Mouse (Mus musculus) C2C12 (cell line): Measurements from ENCODE around the gene Tlr2. TPM values are rescaled to one million over a fixed set of nuclear protein-coding genes. Genes with fewer than 3 reads are reported as not detected.

Experiments
- H3K27me3 ChIP-seq: one replicate; pipeline ENCODE4 v1.6.1; 2011; ENCODE audit not compliant: control insufficient read depth, insufficient read depth, insufficient read length
- H3K36me3 ChIP-seq: one replicate; pipeline ENCODE4 v1.6.1; 2011; ENCODE audit not compliant: control insufficient read depth, insufficient read depth
- H3K4me3 ChIP-seq: one replicate; pipeline ENCODE4 v1.5.1; 2011; ENCODE audit warnings: mild to moderate bottlenecking, control low read depth; ENCODE audit not compliant: poor library complexity, insufficient read depth, severe bottlenecking
- H3K79me2 ChIP-seq: one replicate; pipeline ENCODE4 v1.6.1; 2011; ENCODE audit not compliant: control insufficient read depth, insufficient read depth
- H3K79me3 ChIP-seq: one replicate; pipeline ENCODE4 v1.6.1; 2011; ENCODE audit warnings: low read depth, control low read depth
- H3ac ChIP-seq: one replicate; pipeline ENCODE3; 2011; ENCODE audit warnings: low read depth; ENCODE audit not compliant: control insufficient read depth, insufficient read length
- CEBPB ChIP-seq: IDR thresholded peaks from one replicate; pipeline ENCODE4 v1.6.1; 2011; ENCODE audit warnings: low read depth, mild to moderate bottlenecking, control low read depth, moderate library complexity
- CTCF ChIP-seq: IDR thresholded peaks from one replicate; pipeline ENCODE4 v1.5.1; 2011; ENCODE audit not compliant: control insufficient read depth, insufficient read depth, insufficient read length
- FOSL1 ChIP-seq: IDR thresholded peaks from one replicate; pipeline ENCODE4 v1.8.0; 2011; ENCODE audit warnings: mild to moderate bottlenecking, low read length; ENCODE audit not compliant: poor library complexity, insufficient read depth, severe bottlenecking
- MAX ChIP-seq: IDR thresholded peaks from one replicate; pipeline ENCODE4 v1.6.1; 2011; ENCODE audit warnings: mild to moderate bottlenecking, control low read depth
- MYOD1 ChIP-seq: IDR thresholded peaks from one replicate; pipeline ENCODE4 v1.6.1; 2011; ENCODE audit warnings: low read depth; ENCODE audit not compliant: control insufficient read depth, insufficient read length
- MYOG ChIP-seq: IDR thresholded peaks from one replicate; pipeline ENCODE4 v1.6.1; 2011; ENCODE audit not compliant: control insufficient read depth, insufficient read length; ENCODE audit errors: extremely low read depth
- USF1 ChIP-seq: IDR thresholded peaks from one replicate; pipeline ENCODE4 v1.6.1; 2011; ENCODE audit warnings: low read depth, mild to moderate bottlenecking, control low read depth, moderate library complexity
- polyA plus RNA-seq: library from polyadenylated mRNA; unstranded; fragments of >200 nt; fragmentation: generic; extraction: Trizol; gene quantifications from one replicate; pipeline ENCODE4 v1.2.1, GENCODE M21; 2012; ENCODE audit warnings: missing spikeins

Gene Tlr2
- polyA plus RNA-seq, 1 experiment, result 0.49 TPM

- TF ChIP-seq CTCF (no peak), MYOD1 (no peak), MAX (no peak), FOSL1 (no peak), USF1 (no peak), MYOG (no peak), CEBPB (no peak)
- Histone ChIP-seq H3ac (no peak overlapping the region), H3K79me3 (no peaks in the 10 kb centered on the region), H3K36me3 (no peaks in the 10 kb centered on the region), H3K4me3 (no peak overlapping the region), H3K27me3 (peaks cover 3% of the 10 kb centered on the region), H3K79me2 (no peaks in the 10 kb centered on the region)
Measured at GRCm38 (mm10) chr3:83808483-83808882, 33.1 kb downstream of the Tlr2 start.

DNA sequence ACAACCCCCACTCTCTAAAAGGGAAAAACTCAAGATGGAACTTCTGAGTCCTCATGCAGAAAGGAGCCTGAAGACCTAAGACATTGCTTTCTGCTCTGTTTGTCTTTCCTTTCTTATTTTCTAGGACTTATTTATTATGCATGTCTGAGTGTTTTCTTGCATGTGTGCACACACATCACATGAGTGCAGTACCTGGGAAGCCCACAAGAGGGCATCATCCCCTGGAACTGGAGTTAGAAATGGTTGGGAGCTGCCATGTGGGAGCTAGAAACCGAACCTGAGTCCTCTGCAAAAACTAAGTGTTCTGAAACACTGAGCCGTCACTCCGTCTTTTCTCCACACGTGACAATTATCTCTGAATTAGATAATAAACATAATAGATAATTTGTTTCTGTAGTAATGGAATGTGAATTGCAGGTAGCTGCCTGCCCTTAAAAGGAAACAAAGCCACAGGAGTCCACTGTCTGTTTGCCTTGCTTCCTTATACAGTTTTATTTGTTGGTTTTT is 39.9 kb downstream of the Tlr2 start:
- Histone ChIP-seq H3K79me2 (no peaks in the 10 kb centered on the region), H3K79me3 (no peaks in the 10 kb centered on the region), H3K4me3 (no peak overlapping the region), H3K27me3 (no peaks in the 10 kb centered on the region), H3ac (no peak overlapping the region), H3K36me3 (no peaks in the 10 kb centered on the region)
- no peak for TF ChIP-seq FOSL1
- no peak for TF ChIP-seq USF1
- TF ChIP-seq CTCF, result no peak
- no peak for TF ChIP-seq MYOD1
- no peak for TF ChIP-seq MYOG
- no peak for TF ChIP-seq MAX
- no peak for TF ChIP-seq CEBPB

GRCm38 (mm10) chr3:83799486-83799885 is 42.1 kb downstream of the Tlr2 start:
- no peak for TF ChIP-seq USF1
- no peak for TF ChIP-seq MAX
- TF ChIP-seq MYOG, result no peak
- TF ChIP-seq CTCF, result no peak
- TF ChIP-seq FOSL1, result no peak
- TF ChIP-seq CEBPB, result no peak
- no peak for TF ChIP-seq MYOD1
- Histone ChIP-seq H3K79me2 (no peaks in the 10 kb centered on the region), H3K4me3 (no peak overlapping the region), H3K36me3 (no peaks in the 10 kb centered on the region), H3K27me3 (no peaks in the 10 kb centered on the region), H3ac (no peak overlapping the region), H3K79me3 (no peaks in the 10 kb centered on the region)

DNA sequence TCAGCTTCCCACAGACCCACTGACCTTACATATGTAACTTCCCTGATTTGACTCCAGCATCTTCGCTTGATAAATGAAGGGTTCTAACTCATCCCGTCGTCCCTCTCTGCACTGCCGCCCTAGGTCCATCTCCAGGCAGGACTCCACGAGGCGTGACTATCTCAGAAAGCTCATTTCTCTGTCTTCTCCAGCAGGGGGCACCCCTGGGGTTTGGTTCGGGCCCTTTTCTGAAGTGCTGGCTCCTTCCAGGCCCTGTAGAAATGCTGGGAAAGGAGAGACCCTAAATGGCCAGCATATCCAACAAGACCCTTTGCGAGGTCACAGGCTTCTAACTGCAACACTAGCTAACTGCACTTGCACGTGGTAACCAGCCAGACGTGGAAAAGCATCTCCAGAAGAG is 43.7 kb downstream of the Tlr2 start:
- no peak overlapping the region for H3ac ChIP-seq
- peaks cover 3% of the 10 kb centered on the region for H3K27me3 ChIP-seq
- H3K36me3 ChIP-seq, result no peaks in the 10 kb centered on the region
- H3K79me2 ChIP-seq, result no peaks in the 10 kb centered on the region
- TF ChIP-seq MYOD1 (no peak), CTCF (peak; percentile 6)
- no peaks in the 10 kb centered on the region for H3K79me3 ChIP-seq
- H3K4me3 ChIP-seq, result no peak overlapping the region

DNA sequence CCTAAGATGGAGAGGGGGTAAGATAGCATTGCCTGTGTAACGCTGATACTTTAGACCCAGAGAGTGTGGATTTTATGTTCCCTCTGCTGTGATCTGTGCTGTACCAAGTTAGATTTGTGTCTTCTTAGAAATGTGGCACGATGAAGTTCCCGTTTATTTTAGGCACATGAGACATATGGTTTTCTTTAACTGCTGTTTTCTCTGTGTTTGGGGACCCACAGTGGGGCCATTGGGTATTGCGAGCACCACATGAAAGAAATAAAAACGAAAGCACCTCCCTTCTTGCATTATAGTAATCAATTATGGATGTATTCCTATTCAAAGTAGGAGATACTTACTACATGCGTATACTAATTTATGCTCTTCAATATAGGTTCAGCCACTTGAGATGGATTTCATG is 44.5 kb downstream of the Tlr2 start:
- Histone ChIP-seq H3K4me3 (no peak overlapping the region), H3K36me3 (no peaks in the 10 kb centered on the region), H3ac (no peak overlapping the region), H3K27me3 (peaks cover 3% of the 10 kb centered on the region), H3K79me2 (no peaks in the 10 kb centered on the region), H3K79me3 (no peaks in the 10 kb centered on the region)
- TF ChIP-seq CTCF (no peak), MYOD1 (no peak), MYOG (no peak), USF1 (no peak), FOSL1 (no peak), CEBPB (no peak), MAX (no peak)

DNA sequence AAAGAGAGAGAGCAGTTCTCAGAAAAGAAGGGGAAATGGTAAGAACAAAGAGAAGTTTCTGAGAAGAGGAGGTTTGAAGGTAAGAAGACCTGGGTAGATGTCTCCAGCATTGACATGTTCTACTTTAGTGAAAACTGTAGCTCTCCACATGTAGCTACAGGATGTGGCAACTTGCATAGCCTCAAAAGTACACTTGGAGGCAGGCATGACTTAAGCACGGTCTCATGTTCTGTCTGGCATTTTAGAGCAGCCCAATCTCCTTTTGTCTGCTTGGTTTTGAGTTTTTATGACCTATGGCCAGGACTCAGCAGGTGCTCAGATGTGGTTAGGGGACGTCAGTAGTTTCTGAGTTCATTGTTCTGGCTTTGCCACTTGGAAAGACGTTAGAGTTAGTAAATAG is 50.1 kb downstream of the Tlr2 start:
- Histone ChIP-seq H3ac (no peak overlapping the region), H3K79me3 (no peaks in the 10 kb centered on the region), H3K36me3 (no peaks in the 10 kb centered on the region), H3K79me2 (no peaks in the 10 kb centered on the region), H3K4me3 (no peak overlapping the region), H3K27me3 (peaks cover 3% of the 10 kb centered on the region)
- TF ChIP-seq USF1 (no peak), CEBPB (no peak), MAX (no peak), CTCF (no peak), FOSL1 (no peak), MYOG (no peak), MYOD1 (no peak)
